Mouse (Mus musculus): ENCODE measurements around the gene Bcor.

DNA sequence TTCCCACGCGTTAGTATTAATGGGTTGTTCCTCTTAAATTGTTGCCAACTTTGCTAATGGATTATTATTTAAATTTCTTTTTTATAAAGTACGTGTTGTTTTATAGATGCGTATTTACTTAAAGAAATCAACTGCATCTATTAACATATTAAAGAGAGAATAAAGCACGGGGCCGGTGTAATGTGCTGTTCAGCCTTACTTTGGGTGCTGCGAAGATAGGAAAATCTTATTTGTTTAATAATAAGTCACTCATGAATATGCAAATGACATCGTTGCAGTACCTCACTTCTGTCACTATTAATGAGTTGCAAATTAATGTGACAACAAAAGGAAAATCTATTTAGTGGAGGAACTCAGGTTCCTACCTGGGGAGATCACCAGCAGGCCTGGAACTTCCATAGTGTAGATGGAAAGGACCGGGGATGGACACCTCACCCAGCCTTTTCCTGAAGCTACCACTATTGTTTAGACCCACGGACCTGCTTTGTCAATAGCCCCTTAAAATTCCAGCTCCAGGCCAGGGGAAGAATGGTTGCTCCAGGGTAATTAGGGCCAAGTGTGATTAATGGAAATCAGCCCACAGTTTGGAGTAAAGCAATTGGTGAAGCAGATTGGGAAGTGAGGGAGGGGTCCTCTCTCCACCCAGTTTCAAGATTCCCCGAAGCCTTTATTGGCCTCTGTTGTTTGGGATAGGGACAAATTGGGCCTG lies 152.2 kb downstream of the Bcor start:
- TF ChIP-seq CTCF (IDR thresholded peaks at IDR 0.05; ENCODE audit: low read depth, low read length) = no peak
- TF ChIP-seq TAL1 (conservative IDR thresholded peaks at IDR 0.05; ENCODE audit: low read depth, low read length) = no peak
- TF ChIP-seq GATA1 (IDR thresholded peaks at IDR 0.05; ENCODE audit: borderline replicate concordance, low read length) = no peak

All from G1E (cell line).